Mouse (Mus musculus) hindlimb bud, embryonic 11.5 days (tissue): ENCODE results near the gene Rasgrf2.

ENCODE experiments used
- DNase-seq: peaks from one replicate; pipeline ENCODE4 v3.0.0-alpha.2; 2012; ENCODE audit warnings: low read depth, low spot score; ENCODE audit errors: extremely low spot score

The Rasgrf2 gene

GRCm38 (mm10) chr13:91955646-91956045 lies 175.8 kb downstream of the Rasgrf2 start:
- DNase-seq, result no peak

GRCm38 (mm10) chr13:91955175-91955574 lies 176.3 kb downstream of the Rasgrf2 start:
- no peak for DNase-seq

DNA sequence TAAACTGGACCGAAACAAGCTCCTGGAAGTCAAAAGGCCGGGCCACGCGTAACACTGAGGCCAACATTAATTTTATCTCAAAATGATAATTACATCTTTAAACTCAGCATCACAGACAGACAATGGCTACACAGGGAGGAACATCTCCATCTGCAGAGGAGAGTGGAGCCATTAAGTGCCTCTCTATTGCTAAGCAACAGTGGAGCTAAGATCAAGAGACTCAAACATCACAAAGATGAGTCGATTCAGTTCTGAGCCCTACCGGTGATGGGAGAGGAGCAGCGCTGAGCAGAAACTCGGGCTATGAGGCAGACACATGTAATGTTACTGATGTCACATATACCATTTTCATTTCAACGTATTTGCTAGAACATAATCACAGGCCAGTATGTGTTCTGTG lies 191.3 kb downstream of the Rasgrf2 start:
- no peak for DNase-seq

- peak; percentile 16 for DNase-seq
Measured at GRCm38 (mm10) chr13:91938826-91939225, 192.6 kb downstream of the Rasgrf2 start.

GRCm38 (mm10) chr13:91937232-91937631 lies 194.2 kb downstream of the Rasgrf2 start:
- DNase-seq, result no peak

DNA sequence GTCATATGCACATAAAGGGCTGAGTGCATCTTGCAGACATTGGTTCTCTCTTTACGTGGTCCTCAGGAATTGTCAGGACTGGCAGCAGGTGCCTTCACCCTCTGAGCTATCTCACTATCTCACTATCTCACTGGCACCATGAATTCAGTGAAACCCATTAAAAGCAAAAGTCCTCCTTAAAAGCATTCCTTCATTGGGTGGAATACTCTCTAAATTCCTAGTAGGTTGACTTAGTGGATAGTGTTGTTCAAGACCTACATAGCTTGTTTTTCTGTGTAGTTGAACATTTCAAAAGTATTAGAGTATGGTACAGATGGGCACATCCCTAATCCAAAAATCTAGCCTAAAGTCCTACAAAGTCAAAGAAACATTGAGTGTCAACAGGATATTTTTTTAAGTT lies 199.3 kb downstream of the Rasgrf2 start:
- no peak for DNase-seq

DNA sequence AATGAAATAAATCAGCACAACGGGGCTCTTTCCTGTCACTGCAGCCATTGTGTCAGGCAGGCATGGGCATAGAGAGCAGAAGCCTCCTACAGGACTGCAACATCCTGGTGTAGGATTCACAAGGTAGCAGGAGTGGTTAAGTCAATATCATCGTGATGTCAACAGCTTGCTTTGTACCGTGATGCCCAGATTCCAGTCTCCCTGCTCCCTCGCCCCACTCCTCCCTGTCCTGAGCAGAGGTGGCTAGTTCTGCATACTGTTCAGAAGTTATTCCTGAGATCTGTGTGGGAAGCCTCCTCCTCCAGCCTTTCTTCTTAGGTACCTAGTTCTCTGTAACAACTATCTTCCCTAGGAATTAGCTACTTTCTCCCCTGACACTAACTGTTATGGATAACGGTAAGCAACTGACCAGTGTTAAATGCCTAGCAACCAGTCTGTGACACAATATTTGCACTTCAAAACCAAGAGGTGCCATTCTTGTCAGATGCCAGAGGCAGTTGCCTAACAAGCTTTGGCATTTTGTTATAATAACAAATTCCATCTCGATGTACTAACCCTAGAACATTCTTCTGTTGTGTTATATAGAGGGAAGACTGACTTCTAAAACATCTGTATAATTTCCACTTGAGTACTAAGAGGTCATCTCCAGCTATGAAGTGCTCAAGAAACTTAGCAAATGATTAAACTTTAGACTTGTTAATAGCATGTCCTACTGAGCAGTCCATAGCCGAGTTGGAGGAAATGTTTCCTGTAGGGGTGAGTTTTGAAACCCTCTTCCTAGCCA lies 201.3 kb downstream of the Rasgrf2 start:
- DNase-seq, result no peak

- no peak for DNase-seq
Measured at GRCm38 (mm10) chr13:91928605-91929389, 202.7 kb downstream of the Rasgrf2 start.

- no peak for DNase-seq
Measured at GRCm38 (mm10) chr13:91921010-91921409, 210.4 kb downstream of the Rasgrf2 start.

DNA sequence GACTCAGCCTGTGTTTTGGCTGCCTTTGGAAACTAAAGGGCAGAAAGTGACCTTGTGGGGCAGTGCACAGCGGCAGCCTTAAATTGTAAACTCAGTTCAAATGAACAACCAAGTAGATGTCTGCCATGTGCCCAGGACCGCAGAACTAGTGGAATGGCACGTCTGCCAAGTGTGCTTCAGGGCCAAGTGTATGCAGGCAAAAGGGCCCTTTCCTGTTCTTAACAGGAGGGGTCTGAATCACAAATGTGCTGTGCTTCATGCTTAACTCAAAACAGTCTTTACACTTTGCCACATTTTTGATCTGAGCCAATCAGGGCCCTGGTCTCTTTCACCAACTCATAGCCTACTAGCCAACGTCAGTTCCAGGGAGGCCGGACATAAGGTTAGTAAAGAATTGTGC lies 212.7 kb downstream of the Rasgrf2 start:
- DNase-seq, result no peak

DNA sequence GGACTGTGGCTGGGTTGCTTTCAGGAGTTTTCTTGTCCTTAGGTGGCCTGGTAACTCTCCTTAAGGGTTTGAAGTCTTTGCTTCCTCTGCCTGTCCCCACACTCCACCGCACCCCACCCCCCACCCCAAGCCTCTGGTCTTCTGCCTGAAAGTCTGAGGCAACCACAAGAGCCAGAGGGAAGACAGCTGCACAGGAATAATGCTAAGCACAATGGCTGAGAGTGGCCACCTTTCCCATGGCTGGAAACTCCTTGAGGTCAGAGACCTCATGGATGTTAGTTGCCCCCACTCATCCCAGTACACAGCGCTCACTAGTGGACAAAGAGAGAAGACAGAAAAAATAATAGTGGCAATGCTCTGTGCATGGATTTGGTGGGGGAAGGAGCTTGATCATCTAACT lies 213.6 kb downstream of the Rasgrf2 start:
- no peak for DNase-seq

GRCm38 (mm10) chr13:91916308-91916707 lies 215.1 kb downstream of the Rasgrf2 start:
- DNase-seq, result no peak

- DNase-seq, result no peak
Measured at GRCm38 (mm10) chr13:91915582-91916239, 215.7 kb downstream of the Rasgrf2 start.

- DNase-seq, result no peak
Measured at GRCm38 (mm10) chr13:91915192-91915581, 216.3 kb downstream of the Rasgrf2 start.

- no peak for DNase-seq
Measured at GRCm38 (mm10) chr13:91911652-91912051, 219.8 kb downstream of the Rasgrf2 start.

- no peak for DNase-seq
Measured at GRCm38 (mm10) chr13:91911211-91911610, 220.2 kb downstream of the Rasgrf2 start.

- DNase-seq, result peak; percentile 42
Measured at GRCm38 (mm10) chr13:91908202-91908980, 223.1 kb downstream of the Rasgrf2 start.

GRCm38 (mm10) chr13:91906338-91906737 lies 225.1 kb downstream of the Rasgrf2 start:
- no peak for DNase-seq

DNA sequence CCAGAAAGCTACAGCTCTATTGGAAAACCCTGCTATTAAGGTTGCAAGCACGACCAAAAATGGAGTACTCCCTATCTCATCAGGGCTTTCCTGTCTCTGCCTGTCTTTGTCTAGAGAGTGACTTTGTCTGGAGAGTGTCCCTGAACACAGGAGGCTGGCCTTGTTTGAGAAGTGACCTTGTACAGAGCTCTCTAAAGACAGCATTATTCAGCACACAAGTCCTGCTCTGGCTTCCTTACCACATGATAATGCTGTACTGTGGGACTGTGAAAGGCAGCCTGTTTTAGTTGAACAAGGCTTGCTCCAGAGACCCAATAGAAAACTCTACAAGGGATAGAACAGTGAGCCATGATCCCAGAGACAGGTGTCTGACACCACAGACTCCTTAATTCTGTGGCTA lies 235.0 kb downstream of the Rasgrf2 start:
- no peak for DNase-seq

DNA sequence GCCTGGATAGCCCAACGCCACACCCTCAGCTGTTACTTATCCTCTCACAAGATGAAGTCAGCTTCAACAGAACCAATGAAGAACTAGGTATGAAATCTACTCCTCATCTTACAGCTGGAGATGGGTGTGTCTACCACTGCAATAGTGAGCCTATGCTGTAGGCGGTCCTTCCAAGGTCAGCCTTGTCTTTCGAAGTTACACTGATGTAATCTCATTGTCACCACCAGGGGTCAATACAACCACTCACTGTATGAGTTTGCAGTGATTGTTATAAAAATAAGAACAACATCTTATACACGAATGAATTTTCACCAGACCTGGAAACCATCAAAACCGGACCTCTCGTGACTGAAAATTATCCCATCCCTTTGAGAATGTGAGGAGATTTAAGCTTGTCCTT lies 238.3 kb downstream of the Rasgrf2 start:
- DNase-seq, result no peak

DNA sequence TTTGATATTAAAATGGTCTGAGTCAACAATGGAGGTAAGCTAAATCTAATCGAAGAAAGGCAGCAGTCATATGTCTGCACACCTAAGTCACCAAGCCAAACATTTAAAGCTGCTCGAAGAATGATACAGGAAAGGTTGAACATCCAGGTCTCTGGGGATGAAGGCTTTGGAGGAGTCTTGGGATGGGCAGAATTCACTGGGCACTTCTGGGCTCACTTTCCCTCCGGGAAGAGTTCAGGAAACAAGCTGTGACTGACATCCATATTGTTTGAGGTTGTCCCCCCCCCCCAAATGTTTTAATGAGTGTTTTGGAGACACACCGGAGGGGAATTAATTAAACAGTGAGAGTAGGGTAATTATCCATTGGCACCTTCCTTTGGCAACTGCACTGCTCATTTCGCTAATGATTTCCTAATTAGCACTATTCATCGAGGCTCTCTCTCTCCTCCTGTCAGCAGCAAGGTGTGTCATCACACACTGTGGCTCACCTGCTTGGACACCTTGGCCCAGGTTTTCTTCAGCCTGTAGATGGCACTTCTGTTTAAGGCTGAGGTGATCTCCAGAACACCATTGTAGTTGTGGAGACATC lies 241.3 kb downstream of the Rasgrf2 start:
- no peak for DNase-seq
